Mouse (Mus musculus) bone marrow macrophage, adult 2 months (primary cell): ENCODE measurements around the gene Atp5s.

ENCODE experiments used
- CTCF ChIP-seq: IDR thresholded peaks from 2 replicates; pipeline ENCODE4 v1.5.1; 2012; ENCODE audit warnings: low read depth, mild to moderate bottlenecking, low read length, moderate library complexity
- POLR2A ChIP-seq: IDR thresholded peaks from 2 replicates; pipeline ENCODE4 v1.6.1; 2012; ENCODE audit warnings: mild to moderate bottlenecking, low read depth, low read length, borderline replicate concordance

- TF ChIP-seq CTCF (no peak), POLR2A (no peak)
Measured at GRCm38 (mm10) chr12:69689094-69689493, 35.7 kb upstream of the Atp5s start.
